Mouse (Mus musculus): ENCODE measurements around the gene E2f8.

E2f8 gene

GRCm38 (mm10) chr7:48881486-48881885, at the start of gene E2f8:
Gene E2f8 (minus strand): TSS chr7:48881596.
- DNase-seq (ENCODE audit: extremely low spot score, low read depth, low spot score) = no peak

GRCm38 (mm10) chr7:48930399-48930798, 49.0 kb upstream of the E2f8 start:
- DNase-seq (ENCODE audit: extremely low spot score, low read depth, low spot score) = peak; percentile 26

GRCm38 (mm10) chr7:48928364-48928763, 47.0 kb upstream of the E2f8 start:
- DNase-seq (ENCODE audit: extremely low spot score, low read depth, low spot score) = no peak

- DNase-seq (ENCODE audit: extremely low spot score, low read depth, low spot score) = no peak
Measured at GRCm38 (mm10) chr7:48925214-48925613, 43.8 kb upstream of the E2f8 start.

GRCm38 (mm10) chr7:48923620-48924019, 42.2 kb upstream of the E2f8 start:
- DNase-seq (ENCODE audit: extremely low spot score, low read depth, low spot score) = no peak

- DNase-seq (ENCODE audit: extremely low spot score, low read depth, low spot score) = no peak
Measured at GRCm38 (mm10) chr7:48918389-48918788, 37.0 kb upstream of the E2f8 start.

- no peak for DNase-seq (ENCODE audit: extremely low spot score, low read depth, low spot score)
Measured at GRCm38 (mm10) chr7:48917988-48918387, 36.6 kb upstream of the E2f8 start.

- no peak for DNase-seq (ENCODE audit: extremely low spot score, low read depth, low spot score)
Measured at GRCm38 (mm10) chr7:48917463-48917862, 36.1 kb upstream of the E2f8 start.

- DNase-seq (ENCODE audit: extremely low spot score, low read depth, low spot score) = no peak
Measured at GRCm38 (mm10) chr7:48914630-48915506, 33.5 kb upstream of the E2f8 start.

GRCm38 (mm10) chr7:48911146-48911545, 29.8 kb upstream of the E2f8 start:
- DNase-seq (ENCODE audit: extremely low spot score, low read depth, low spot score) = no peak

GRCm38 (mm10) chr7:48910282-48910681, 28.9 kb upstream of the E2f8 start:
- no peak for DNase-seq (ENCODE audit: extremely low spot score, low read depth, low spot score)

- no peak for DNase-seq (ENCODE audit: extremely low spot score, low read depth, low spot score)
Measured at GRCm38 (mm10) chr7:48909342-48909671, 27.9 kb upstream of the E2f8 start.

GRCm38 (mm10) chr7:48908521-48909341, 27.3 kb upstream of the E2f8 start, which contains the start of gene Nav2:
Gene Nav2 (plus strand): TSS chr7:48908716.
- no peak for DNase-seq (ENCODE audit: extremely low spot score, low read depth, low spot score)

- DNase-seq (ENCODE audit: extremely low spot score, low read depth, low spot score) = no peak
Measured at GRCm38 (mm10) chr7:48902454-48902853, 21.1 kb upstream of the E2f8 start.

- no peak for DNase-seq (ENCODE audit: extremely low spot score, low read depth, low spot score)
Measured at GRCm38 (mm10) chr7:48900408-48901167, 19.2 kb upstream of the E2f8 start.

- DNase-seq (ENCODE audit: extremely low spot score, low read depth, low spot score) = no peak
Measured at GRCm38 (mm10) chr7:48898416-48898815, 17.0 kb upstream of the E2f8 start.

GRCm38 (mm10) chr7:48897539-48898163, 16.3 kb upstream of the E2f8 start:
- DNase-seq (ENCODE audit: extremely low spot score, low read depth, low spot score) = no peak

GRCm38 (mm10) chr7:48896051-48896450, 14.7 kb upstream of the E2f8 start:
- no peak for DNase-seq (ENCODE audit: extremely low spot score, low read depth, low spot score)

GRCm38 (mm10) chr7:48895475-48895874, 14.1 kb upstream of the E2f8 start:
- no peak for DNase-seq (ENCODE audit: extremely low spot score, low read depth, low spot score)

GRCm38 (mm10) chr7:48894763-48895162, 13.4 kb upstream of the E2f8 start:
- no peak for DNase-seq (ENCODE audit: extremely low spot score, low read depth, low spot score)

- DNase-seq (ENCODE audit: extremely low spot score, low read depth, low spot score) = no peak
Measured at GRCm38 (mm10) chr7:48894152-48894551, 12.8 kb upstream of the E2f8 start.
